Mouse (Mus musculus) right cerebral cortex, postnatal 36 days (tissue): ENCODE data around the gene Slc22a16.
"Not testable (repeated sequence)": the region's sequence is repeated elsewhere in the genome, so short reads cannot be mapped to it uniquely, and the experiment has no call there.

Experiments used
- DNase-seq, 2 experiments: peaks; one replicate each; pipeline ENCODE4 v3.0.0; 2022; ENCODE audit warnings: low spot score in 2 of 2, mixed read lengths in 1 of 2

The Slc22a16 gene

DNA sequence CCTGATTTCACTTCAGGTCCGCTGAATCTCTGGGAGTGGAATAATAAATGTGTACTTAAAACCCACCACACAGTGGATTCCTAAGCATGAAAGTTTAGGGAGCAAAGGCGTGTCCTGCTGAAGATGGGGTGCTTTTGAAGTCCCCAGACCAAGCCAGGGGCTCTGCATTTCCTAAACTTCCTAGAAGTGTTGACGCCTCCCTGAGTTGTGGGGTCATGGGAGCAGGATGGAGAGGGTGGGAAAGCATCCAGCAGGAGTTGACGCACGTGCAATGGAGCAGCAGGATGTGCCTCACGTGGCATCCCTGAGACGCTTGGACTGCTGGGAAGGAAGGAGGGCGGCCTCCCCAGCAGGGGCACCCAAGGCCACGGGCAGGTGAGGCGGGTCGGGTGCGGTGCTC, at the start of gene Slc22a16:
TSS of gene Slc22a16 (plus strand) at position 301 of the 400 bp plus-strand sequence.
- no peak for DNase-seq

DNA sequence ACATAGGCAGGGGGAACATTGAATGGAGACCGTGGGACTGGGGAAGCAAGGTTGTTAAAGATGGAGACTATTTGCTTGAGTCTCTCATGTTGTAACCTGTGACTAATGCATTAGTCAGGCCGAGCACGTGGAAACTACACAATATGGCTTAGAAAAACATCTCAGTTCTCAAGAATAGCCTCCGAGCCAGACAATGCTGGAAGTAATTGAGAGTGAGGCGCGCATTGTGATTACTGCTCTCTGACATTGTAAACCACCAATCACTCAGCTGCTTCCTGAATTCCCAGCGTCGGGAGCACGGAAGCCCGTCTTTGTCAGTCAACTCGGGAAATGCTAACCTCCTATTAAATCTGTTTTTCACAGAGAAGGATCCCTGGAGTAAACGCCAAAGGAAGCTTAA, 48.6 kb upstream of the Slc22a16 start:
- no peak for DNase-seq

DNA sequence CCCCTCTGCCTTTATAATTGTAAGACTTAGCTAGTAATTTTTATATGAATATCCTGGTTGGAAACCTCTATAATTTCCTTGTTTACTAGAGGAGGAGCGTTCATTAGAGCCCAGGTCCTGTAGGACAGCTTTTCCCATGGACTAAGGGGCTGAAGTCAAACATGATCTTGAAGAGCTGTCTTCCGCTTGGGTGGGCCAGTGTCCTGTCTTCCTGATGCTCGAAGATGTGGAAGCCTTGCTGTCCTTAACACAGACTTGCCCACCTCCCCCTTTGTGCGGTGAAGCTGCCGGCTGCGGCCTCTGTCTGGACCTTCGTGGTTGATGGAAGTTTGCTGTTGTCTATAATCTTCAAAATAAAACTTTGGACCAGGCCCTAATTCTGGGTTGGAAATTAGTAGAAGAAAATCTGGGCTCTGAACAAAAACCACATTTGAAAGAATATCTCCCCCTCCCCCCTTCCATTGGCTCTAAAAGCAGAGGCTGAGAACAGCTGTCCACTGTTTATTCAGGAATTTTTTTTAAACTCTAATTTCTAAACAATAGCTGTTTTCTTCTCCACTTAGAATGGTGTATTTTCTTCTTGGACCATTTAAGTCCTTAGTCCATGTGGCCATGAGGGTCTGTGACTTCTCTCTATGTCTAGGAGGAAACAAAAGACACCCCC, 46.7 kb upstream of the Slc22a16 start:
- DNase-seq: no peak

DNA sequence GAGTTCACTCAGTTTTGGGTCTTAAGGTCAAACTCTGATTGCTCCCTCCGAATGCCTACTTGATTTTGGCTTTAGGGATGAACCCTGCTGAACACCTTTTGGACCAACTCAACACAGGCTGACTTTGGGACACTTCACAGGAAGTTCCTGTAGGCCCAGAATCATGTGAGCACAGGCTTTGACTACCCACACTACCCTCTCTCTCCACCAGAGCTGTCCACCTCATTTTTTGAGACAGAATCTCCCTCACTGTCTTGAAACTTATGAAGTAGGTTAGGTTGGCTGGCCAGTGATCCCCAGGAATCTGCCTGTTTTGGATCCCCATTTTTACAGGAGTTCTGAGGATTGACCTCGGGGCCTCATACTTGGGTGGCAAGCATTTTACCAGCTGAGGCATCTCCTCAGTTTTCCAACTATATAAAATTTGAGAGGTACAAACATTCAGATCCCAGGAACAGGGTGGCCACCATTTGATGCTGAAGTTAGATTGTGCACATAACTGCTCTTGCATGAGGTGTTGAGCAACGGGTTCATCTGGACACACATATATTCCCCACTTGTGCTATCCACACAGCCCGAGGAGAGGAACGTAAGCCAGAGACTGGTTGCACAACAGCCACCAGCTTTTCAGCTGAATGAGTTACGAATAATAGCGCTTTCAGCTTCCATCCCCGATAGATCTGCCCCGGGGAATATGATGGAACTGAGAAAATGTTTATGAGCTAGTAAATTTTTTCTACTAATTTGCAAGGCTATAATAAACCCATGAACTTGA, 45.9 kb upstream of the Slc22a16 start:
- DNase-seq: no peak

DNA sequence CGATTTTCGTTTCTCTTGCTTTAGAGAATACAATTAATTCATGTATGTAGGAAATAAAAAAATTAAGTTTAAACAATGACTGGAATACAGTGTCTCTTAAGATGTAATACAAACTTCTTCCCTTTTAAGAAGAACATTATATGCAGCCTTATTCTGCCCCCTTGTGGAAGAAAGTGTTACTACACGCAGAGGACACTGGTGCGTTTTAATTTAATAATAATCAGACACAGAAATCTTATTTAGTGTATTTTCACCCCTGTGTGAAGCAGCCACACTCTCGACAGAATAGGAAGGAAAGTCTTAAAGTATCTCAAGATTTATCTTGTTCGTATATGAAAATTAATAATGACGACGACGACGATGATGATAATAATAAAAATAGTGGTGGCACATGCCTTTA, 45.1 kb upstream of the Slc22a16 start:
- DNase-seq: no peak

DNA sequence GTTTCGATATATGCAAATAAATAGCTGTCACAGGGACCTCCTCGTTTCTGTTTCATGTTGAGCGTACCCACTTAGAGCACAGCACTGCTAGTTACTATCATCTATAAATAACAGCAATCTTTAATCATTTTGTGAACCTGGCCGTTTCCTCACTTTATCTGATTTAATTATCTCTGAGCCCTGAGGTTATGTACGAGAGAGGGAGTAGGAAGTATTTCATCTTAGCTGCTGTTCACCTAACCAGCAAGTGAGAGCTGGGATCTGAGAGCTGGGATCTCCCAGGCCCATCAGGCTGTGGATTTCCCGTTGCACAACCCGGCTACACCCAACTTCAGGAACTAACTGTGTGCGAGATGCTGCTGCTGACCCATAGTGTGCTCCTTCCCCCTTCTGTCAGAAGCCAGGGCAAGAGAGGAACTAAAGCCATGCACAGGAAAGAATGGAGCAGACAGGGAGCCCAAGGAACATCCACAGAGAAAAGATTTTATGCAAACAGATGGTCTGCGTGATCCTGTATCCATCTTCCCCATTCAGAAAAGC, 44.5 kb upstream of the Slc22a16 start:
- DNase-seq: no peak

DNA sequence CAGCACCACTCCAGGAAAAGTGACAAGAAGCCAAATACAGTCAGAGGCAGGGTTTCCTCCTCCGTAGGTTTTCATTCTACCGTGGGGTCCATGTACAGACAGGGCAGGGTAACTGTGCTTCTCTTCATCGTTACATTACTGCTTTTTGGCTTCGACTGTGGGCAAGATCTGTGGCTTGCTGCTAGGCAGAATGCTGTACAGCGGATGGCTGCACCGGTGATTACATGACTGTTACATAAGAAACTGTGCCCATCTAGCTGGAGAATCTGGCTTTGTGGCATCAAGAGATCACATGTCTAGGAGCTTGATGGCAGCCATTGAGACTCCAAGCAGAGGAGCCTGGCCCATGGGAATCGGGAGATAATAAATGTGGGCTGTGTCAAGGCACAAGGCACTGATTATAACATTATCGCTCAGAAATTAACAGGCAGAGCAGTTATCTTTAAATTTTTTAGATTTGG, 43.8 kb upstream of the Slc22a16 start:
- no peak for DNase-seq

DNA sequence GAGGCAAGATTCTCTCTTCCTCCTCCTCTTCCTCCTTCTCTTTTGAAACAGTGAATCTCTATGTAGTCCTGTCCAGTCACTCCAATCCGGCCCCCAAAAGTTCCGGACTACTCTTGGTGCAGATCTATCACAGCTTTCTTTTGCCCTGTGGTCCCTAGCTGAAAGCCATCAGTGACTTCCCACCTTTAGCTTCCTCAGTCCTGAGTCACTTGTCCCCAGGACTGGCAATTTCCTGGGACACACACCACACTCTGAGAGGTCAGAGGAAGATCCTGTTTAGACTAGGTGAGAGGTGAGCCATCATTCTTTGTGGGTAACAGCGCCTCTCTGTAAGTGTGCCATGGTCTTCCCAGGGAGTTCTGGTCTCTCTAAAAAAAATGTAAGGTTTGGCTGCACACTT, 43.1 kb upstream of the Slc22a16 start:
- no peak for DNase-seq

DNA sequence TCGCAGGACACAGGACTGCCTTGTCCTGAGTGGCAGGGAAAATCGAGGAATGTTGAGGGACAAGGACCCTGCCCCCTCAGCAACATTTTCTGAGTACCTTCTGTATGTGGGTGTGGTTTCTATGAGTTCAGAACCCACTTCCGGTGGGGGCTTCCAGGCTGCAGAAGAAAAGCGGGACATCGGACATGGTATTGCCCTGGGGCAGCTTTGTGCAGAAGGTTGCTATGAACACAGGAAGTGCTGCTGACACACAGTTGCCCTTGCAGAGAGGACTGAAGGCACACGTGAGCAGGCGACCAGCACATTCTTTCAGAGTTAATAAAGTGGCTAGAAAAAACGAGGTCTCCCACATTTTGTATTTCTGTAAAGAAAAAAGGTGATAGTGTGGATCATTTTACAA, 42.6 kb upstream of the Slc22a16 start:
- DNase-seq: no peak

DNA sequence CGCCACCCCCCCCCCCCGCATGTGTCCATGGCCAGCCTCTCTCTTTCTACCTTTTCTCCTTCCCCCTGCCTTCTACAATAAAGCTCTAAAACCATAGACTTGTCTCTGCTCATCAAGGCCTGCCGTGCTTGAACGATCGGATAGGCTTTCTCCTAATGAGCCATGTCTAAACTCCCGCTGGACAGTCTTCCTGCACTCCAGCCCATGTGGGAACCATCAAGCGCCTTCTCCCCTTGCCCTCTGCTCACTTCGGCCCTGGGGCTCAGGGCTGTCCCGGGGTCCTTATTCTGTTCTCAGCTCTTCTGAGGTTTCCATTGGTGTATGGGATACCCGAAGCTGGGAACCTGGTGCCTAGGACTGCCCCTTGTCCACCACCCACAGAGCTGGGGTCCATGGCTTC, 41.5 kb upstream of the Slc22a16 start:
- DNase-seq: no peak

DNA sequence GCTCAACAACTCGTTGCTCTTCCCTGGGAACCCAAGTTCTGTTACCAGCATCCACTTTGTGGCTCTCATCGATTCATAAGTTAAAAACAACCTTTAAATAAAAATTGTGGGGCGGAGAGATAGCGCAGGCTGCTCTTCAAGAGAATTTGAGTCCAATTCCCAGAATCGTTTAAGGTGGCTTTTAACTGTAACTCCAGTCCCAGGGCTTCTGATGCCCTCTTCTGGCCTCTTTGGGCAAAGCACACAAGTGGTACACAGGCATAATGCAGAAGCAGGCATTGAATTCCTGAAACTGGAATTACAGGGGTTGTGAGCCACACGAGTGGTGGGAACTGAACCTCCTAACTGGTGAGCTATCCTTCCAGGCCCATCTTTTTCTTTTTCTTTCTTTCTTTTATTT, 40.5 kb upstream of the Slc22a16 start:
- no peak for DNase-seq

DNA sequence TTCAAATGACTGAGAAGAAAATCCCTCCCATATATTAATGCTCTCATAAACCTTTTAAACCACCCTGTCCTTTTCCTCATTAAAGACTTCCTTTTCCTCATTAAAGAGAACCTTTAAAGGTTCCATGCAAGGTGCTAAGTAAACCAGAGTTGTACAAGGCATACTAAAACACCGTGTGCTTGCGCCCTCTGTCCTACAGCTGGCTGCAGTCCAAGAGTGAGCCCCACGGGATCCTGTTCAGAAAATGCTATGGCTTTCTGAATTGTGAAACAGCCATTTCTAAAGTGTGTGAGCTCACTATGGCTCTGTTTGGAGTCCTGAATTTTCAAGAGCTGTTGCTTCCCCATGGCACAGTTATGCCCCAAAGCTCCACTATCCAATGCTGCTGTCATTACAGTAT, 39.5 kb upstream of the Slc22a16 start:
- DNase-seq: no peak

DNA sequence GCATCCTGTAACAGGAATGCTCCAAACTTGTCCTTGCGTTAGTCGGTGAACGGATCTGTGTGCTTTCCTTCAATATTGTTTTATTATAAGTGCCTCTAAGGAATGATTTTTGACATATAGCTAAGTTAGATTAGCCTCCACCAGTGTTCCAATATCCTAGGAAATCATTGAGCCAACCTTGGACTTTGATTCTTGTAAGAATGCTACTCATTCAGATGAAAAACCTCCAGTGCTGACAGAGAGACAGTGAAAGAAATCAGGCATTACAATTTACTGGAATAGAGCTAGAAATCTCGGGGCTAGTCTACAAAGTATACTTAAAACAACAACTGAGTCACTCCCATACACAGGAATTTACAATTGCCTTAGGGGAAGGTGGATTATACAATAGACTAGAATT, 37.5 kb upstream of the Slc22a16 start:
- DNase-seq: not testable (repeated sequence)

DNA sequence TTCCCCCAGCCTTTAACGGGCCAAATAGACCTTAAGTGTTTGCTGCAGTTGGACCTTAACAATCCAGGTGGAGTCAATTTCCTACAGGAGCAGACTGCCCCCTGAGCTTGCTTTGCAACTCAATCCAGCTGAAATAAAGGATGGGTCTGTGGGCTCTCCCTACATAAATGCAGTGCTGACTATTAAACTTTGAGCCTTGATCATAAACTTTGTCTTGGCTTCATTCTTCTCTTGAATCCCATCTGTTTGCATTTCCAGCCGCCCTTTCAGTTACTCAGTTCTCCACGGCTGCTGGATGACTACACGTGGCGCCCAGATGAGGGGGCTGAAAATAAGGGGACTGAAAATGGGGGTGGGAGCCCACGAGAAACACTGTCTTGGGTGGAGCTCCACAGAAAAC, 28.8 kb upstream of the Slc22a16 start:
- DNase-seq: no peak

DNA sequence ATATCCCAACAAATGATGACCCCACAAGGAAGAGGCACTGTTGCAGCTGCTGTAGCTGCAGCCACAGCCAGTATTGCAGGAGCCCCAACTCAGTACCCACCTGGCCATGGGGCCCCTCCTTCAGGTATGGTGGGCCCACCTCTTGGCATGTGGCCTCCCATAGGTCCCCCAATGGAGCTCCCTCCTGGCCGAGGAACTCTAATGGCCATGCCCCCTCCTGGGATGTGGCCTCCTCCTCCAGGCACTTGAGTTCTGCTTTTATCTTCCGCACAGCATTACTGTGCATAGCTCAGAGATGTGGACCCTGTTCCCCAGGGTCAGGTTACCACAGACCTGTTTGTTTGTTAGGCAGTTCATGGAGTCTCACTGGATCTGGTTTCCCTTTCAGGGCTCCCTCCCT, 20.8 kb upstream of the Slc22a16 start:
- no peak for DNase-seq

DNA sequence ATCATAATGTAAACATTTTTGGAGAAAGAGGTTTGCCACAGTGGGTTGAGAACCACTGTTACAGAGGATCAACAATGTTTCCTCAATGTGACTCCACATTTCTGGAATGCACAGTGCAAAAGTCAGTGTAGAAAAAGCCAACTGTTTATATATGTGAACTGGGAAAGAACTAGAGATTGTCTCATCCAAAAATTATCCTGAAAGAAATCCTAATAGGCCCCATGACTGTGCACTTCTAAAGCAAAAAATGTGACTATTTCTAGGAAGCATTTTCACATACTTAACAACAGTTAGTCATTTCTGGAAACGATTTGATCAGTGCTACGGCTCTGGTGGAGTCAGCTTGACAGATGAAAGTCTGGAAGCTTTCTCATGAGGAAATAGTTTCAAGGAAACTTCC, 18.3 kb upstream of the Slc22a16 start:
- DNase-seq: no peak

DNA sequence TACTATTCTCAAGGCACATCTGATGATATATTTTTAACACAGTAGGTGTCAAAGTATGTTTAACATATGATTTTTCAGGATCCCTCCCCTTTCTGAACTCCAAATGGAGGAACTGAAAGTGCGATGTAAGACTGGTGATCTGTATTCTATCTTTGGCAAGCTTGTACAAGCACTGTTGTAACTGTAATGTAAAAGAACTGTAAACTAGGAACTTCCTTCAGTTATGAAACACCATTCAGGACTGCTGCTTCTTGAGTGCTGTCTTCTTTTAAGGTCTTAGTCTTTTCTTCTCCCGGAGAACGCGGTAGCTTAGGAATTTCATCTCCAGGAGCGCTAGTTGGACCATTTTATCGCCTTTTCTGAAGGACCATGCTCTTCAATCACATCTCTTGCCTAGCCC, 4.4 kb upstream of the Slc22a16 start:
- DNase-seq: not testable (repeated sequence)

DNA sequence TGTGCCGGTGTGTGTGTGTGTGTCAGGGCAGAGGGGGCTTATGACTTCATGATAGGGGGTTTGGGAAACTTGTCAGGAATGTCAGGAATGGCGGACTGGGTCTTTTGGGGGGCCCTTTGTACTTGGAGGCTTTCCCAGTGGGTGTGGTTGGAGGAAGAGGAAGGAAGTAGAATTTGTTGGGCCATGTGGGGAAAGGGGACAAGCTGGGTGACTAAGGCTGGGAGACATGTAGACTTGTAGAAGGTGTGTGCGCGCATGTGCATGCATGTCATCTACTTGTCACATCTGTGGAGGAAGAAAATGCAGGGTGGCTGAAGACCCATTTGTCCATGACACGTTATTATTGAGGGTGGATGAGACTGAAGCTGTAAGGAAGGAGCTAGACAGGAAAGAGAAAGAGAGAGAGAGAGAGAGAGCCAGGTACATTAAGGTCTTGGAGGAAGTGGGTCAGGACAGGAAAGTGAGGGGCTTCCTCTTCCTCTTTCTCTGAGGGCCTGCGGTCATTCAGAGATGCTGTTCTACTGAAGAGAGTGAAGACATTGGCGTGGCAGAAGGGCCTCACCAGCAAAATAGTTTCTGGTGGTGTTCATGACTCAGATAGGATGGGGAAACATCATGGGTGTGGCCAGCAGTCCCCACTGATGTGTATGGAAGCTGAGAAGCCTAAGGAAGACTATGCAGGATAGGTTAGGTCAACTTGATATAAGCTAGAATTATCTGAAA, 5.9 kb downstream of the Slc22a16 start:
- no peak for DNase-seq

DNA sequence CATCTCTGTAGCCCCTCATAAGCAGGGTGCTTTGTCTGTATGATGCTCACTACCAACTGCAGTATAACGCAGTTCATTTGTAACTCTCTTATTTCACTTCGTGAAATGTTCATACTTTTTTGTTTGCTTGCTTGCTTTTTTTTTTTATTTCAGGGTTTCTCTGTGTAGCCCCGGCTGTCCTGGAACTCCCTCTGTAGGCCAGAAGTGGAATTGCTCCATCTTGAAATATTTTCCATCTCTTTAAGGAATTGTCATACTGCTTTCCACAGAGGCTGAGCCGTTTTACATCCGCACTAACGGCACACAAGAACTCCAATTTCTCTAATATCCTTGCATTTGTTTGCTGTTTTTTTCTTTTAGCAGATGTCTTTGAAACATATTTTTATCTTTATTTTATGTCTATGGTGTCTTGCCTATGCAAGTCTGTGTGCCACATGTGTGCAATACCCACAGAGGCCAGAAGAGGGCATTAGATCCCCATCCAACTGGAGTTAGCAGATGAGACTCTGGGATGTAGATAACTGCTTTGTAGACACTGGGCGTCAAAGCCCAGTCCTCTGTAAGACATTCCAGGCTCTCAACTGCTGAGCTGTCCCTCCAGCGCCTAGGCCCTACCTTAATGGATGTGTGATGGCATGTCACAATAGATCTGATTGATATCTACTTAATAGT, 13.6 kb downstream of the Slc22a16 start:
- peak in 1 of 2 experiments; percentile 5 for DNase-seq

DNA sequence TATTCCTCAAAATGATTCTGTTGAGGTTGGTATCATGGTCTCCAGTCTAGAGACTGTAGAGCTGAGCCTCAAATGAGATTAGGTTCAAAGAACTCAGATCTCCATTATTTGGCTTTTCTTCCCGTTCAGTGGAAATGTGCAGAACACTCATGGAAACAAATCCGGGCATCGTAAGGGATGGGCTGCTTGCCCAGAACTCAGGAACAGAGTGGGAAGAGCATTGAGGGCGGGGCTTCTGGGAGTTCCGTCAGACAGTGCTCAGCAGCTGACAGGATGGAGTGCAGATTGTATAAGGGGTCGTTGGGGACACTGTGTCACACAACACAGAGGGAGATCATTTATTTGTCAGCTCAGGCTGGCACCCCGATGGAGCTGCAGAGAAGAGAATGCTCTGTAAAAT, 22.1 kb downstream of the Slc22a16 start:
- DNase-seq: peak; percentile 40 to 50

DNA sequence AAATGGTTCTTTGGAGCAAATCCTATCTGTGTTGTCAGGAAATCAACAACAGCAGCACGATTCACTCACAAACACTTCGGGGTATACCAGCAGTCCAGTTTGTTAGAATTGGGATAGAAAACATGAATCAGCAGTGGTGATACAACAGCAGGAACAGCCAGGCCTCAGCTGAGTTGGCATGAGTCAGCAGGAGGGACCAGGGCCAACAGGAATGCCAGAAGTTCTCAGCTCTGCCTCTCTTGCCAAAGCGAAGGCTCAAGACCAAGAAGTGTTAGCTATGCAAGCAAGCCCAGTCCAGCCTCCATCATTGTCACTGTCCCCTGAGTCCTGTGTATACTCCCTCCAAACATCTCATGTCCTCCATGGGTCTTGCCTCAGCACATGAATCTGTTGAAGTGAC, 27.0 kb downstream of the Slc22a16 start:
- DNase-seq: peak; percentile 12 to 20
